Comparison of ENCODE assay signal across 8 mouse cellular contexts in the genomic region with DNA sequence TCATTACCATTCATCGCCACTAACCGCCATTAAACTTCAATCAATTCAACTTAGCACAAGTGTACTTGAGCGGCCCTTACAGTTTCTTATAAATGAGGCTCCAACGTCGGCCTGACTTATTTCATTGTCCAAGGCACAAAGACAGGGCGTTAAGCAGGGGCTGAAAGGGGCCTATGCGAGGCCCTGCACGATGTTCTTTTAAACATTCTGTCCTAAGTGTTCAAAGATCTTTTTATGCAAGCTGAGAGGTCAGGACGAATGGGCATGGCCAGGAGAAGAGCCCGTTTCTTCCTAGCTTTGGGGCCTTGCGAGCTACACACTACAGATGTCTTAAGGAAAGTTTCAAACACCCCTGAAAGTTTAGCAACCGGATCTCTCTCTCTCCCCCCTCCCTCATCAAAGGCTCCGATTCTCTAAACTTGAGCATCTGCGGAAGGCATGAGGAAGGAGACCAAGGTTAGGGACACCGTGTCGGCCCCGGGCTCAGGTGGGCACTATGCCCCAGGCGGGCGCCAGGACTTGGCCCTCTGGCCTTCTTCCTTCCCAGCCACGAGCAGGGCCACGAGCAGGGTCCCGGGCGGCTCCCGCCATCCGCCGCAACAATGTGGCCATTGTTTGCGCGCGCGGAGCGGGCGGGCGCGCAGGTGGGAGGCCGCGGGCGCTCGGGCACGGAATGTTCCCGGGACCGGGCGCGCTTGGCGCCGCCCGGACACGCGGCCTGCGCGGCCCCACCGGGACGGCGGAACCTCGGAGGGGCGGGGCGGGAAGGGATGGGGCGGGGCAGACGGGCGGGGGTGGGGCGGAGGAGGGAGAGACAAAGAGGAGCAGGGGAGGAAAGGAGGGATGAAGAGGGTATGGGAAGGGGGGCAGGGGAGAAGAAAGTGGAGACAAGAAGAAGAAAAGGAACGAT. TPM values are rescaled to one million over a fixed set of nuclear protein-coding genes. Genes with fewer than 3 reads are reported as not detected.
DNase-seq lines count a peak whose midpoint lies in the region; ATAC-seq and TF ChIP-seq lines count a peak whose summit lies in the region.

No protein-coding gene starts in this region.

- peak; percentile 71 for ATAC-seq in intestine, embryonic 15.5 days
- peak; percentile 50 for ATAC-seq in neural tube, embryonic 12.5 days (ENCODE audit: low FRiP score, low read depth)
- ATAC-seq in erythroblast, adult 5-6 weeks (replicated peaks; ENCODE audit: low FRiP score, poor library complexity, severe bottlenecking) = no peak

- TF ChIP-seq CTCF in bone marrow macrophage, adult 2 months (IDR thresholded peaks at IDR 0.05; ENCODE audit: low read depth, low read length) = no peak
- TF ChIP-seq CTCF in liver, adult 2 months (IDR thresholded peaks at IDR 0.05; ENCODE audit: low read depth, low read length) = no peak

- H3K4me1 ChIP-seq in bone marrow macrophage, adult 2 months (ENCODE audit: control insufficient read depth, insufficient read depth, low read length) = no peaks in the 10 kb centered on the region
- peaks cover 30% of the 10 kb centered on the region for H3K4me1 ChIP-seq in intestine, embryonic 15.5 days (replicated peaks)
- H3K4me1 ChIP-seq in liver, adult 2 months (ENCODE audit: control insufficient read depth, insufficient read depth, low read length) = no peaks in the 10 kb centered on the region
- H3K4me1 ChIP-seq in neural tube, embryonic 12.5 days = peaks cover 46% of the 10 kb centered on the region

- H3K36me3 ChIP-seq in intestine, embryonic 15.5 days = no peaks in the 10 kb centered on the region
- H3K36me3 ChIP-seq in liver, adult 2 months (ENCODE audit: control insufficient read depth, insufficient read depth, low read length) = no peaks in the 10 kb centered on the region
- H3K36me3 ChIP-seq in neural tube, embryonic 12.5 days = no peaks in the 10 kb centered on the region

- no peak overlapping the region for H3K27ac ChIP-seq in bone marrow macrophage, adult 2 months (ENCODE audit: insufficient read depth, low read depth, low read length)
- peak overlapping the region; percentile 89 for H3K27ac ChIP-seq in intestine, embryonic 15.5 days
- H3K27ac ChIP-seq in liver, adult 2 months (replicated peaks; ENCODE audit: insufficient read depth, low read depth, low read length) = no peak overlapping the region
- peak overlapping the region; percentile 80 for H3K27ac ChIP-seq in neural tube, embryonic 12.5 days

- peaks cover 21% of the 10 kb centered on the region; the same call in 1 of the 2 replicates for H3K27me3 ChIP-seq in intestine, embryonic 15.5 days (replicated peaks)
- H3K27me3 ChIP-seq in liver, adult 2 months (ENCODE audit: control insufficient read depth, insufficient read depth, low read length) = peaks cover 10% of the 10 kb centered on the region; the same call in 1 of the 2 replicates
- no peaks in the 10 kb centered on the region; the same call in 1 of the 2 replicates for H3K27me3 ChIP-seq in neural tube, embryonic 12.5 days (replicated peaks)

- peak overlapping the region; percentile 62 for H3K9ac ChIP-seq in intestine, embryonic 15.5 days
- peak overlapping the region; percentile 57; the same call in 1 of the 2 replicates for H3K9ac ChIP-seq in liver, adult 2 months (ENCODE audit: low read depth, low read length)
- H3K9ac ChIP-seq in neural tube, embryonic 12.5 days = peak overlapping the region; percentile 67

- no peak for TF ChIP-seq POLR2A in bone marrow macrophage, adult 2 months (IDR thresholded peaks at IDR 0.05; ENCODE audit: borderline replicate concordance, low read depth, low read length)
- no peak for TF ChIP-seq POLR2A in liver, adult 2 months (IDR thresholded peaks at IDR 0.05; ENCODE audit: extremely low read depth, insufficient read depth, low read length)

- H3K9me3 ChIP-seq in intestine, embryonic 15.5 days = no peaks in the 10 kb centered on the region
- no peaks in the 10 kb centered on the region for H3K9me3 ChIP-seq in neural tube, embryonic 12.5 days

- H3K4me2 ChIP-seq in intestine, embryonic 15.5 days (replicated peaks) = peak overlapping the region; percentile 93
- peak overlapping the region; percentile 71 for H3K4me2 ChIP-seq in neural tube, embryonic 12.5 days (replicated peaks)

- 0 out of 2 replicates have a peak overlapping the region, but pooled peaks have one; percentile 15 for H3K4me3 ChIP-seq in bone marrow macrophage, adult 2 months (ENCODE audit: insufficient read depth, low read length)
- peak overlapping the region; percentile 57 for H3K4me3 ChIP-seq in intestine, embryonic 15.5 days (replicated peaks)
- H3K4me3 ChIP-seq in liver, adult 2 months (ENCODE audit: insufficient read depth, low read depth, low read length) = peak overlapping the region; percentile 49
- H3K4me3 ChIP-seq in neural tube, embryonic 12.5 days = peak overlapping the region; percentile 51

- WGBS in intestine, embryonic 15.5 days = 3% methylated on average over 55 of the region's 61 CpGs
- 11% methylated on average over 56 of the region's 61 CpGs for WGBS in liver, adult 2 months
- WGBS in neural tube, embryonic 12.5 days = 2% methylated on average over 58 of the region's 61 CpGs

- H3K79me2 ChIP-seq in liver, adult 2 months (ENCODE audit: control insufficient read depth, insufficient read depth, low read length) = no peaks in the 10 kb centered on the region

- peak; percentile 95 for DNase-seq in heart, adult 11 months
- no peak for DNase-seq in heart, adult 8-10 months (ENCODE audit: low spot score)
- peak; percentile 26 for DNase-seq in gastrocnemius, postnatal 10 days
- no peak for DNase-seq in liver, adult 2 months (ENCODE audit: extremely low read depth, low read depth, low spot score)

RNA-seq across cellular contexts. Expression of a gene that starts 5.7 kb away (rescaled TPM):
- total RNA-seq in heart, adult 8-10 months (2022) = 1 to 10 TPM in 2 of 4 experiments, under 1 TPM in 2; 0.80 to 1.5 (median 0.99) TPM
- polyA plus RNA-seq in bone marrow macrophage, adult 2 months (2012; ENCODE audit: insufficient read depth, insufficient read length, missing spikeins) = not detected in 2 replicates
- 1 to 10 TPM; 3.4 to 5.4 TPM for total RNA-seq in gastrocnemius, postnatal 10 days (2021)
- polyA plus RNA-seq in intestine, embryonic 15.5 days (2015; fragmentation: Nextera tagmentation; extraction: Ambion mirVana) = 7.2 and 7.4 TPM in 2 replicates
- 0.07 TPM in 1 of 2 replicates, not detected in the other for total RNA-seq in liver, adult 2 months (2014; rRNA removed)
- 0.02 and 0.10 TPM in 2 replicates for polyA plus RNA-seq in liver, adult 2 months (2012; rRNA removed)
- 5.6 and 6.6 TPM in 2 replicates for polyA plus RNA-seq in neural tube, embryonic 12.5 days (2016; fragmentation: Nextera tagmentation; extraction: Ambion mirVana)
- total RNA-seq in erythroblast, adult 5-6 weeks (2015; ENCODE audit: low replicate concordance) = not detected in 2 replicates
- not detected in 2 replicates for total RNA-seq in erythroblast, adult 5-6 weeks (2017; ENCODE audit: low replicate concordance)

Comparison
In these comparisons a context has a peak if more than half of its experiments do, and no peak if none do; other contexts are left out.
1. DNase-seq: peak in heart, adult 11 months (single experiment) and gastrocnemius, postnatal 10 days (single experiment); none in heart, adult 8-10 months (single experiment) and liver, adult 2 months (single experiment).
2. H3K27ac ChIP-seq: peak in intestine, embryonic 15.5 days (single experiment) and neural tube, embryonic 12.5 days (single experiment); none in bone marrow macrophage, adult 2 months (single experiment) and liver, adult 2 months (single experiment).
3. Peak in every context shown above with its lines, with median percentiles within 50 percentile points of each other: H3K4me3 ChIP-seq and H3K9ac ChIP-seq.